Mouse (Mus musculus) intestine, postnatal 0 days (tissue): ENCODE results near the gene Tmem151b. TPM values are rescaled to one million over a fixed set of nuclear protein-coding genes. Genes with fewer than 3 reads are reported as not detected.

Experiments
- ATAC-seq: fragments of 200-750 bp; cut with Nextera tagmentation; 2 replicates; pipeline ENCODE4 v1.8.0; 2017; ENCODE audit warnings: mild to moderate bottlenecking, moderate TSS enrichment, moderate library complexity
- H3K27ac ChIP-seq: fragments of 300-500 bp; sonication (generic); 2 replicates; pipeline ENCODE4 v1.5.1; 2014; ENCODE audit warnings: mild to moderate bottlenecking, low read depth, low read length, moderate library complexity
- H3K27me3 ChIP-seq: fragments of 300-500 bp; sonication (generic); replicated peaks from 2 replicates; pipeline ENCODE4 v1.6.1; 2014; ENCODE audit warnings: low read length, mixed read lengths; ENCODE audit not compliant: control insufficient read depth, insufficient read depth
- H3K36me3 ChIP-seq: fragments of 300-500 bp; sonication (generic); 2 replicates; pipeline ENCODE4 v1.6.1; 2014; ENCODE audit warnings: mild to moderate bottlenecking, moderate library complexity; ENCODE audit not compliant: control insufficient read depth, insufficient read depth
- H3K4me1 ChIP-seq: fragments of 300-500 bp; sonication (generic); replicated peaks from 2 replicates; pipeline ENCODE4 v1.6.1; 2014; ENCODE audit warnings: antibody characterized with exemption, low read length, mixed read lengths; ENCODE audit not compliant: control insufficient read depth, insufficient read depth
- H3K4me2 ChIP-seq: fragments of 300-500 bp; sonication (generic); replicated peaks from 2 replicates; pipeline ENCODE4 v1.6.1; 2014; ENCODE audit warnings: low read depth, mild to moderate bottlenecking, moderate library complexity
- H3K4me3 ChIP-seq: fragments of 300-500 bp; sonication (generic); 2 replicates; pipeline ENCODE4 v1.5.1; 2014; ENCODE audit warnings: low read depth, low read length
- H3K9ac ChIP-seq: fragments of 300-500 bp; sonication (generic); 2 replicates; pipeline ENCODE4 v1.6.1; 2014; ENCODE audit warnings: mild to moderate bottlenecking, low read depth, low read length
- H3K9me3 ChIP-seq: fragments of 300-500 bp; sonication (generic); 2 replicates; pipeline ENCODE4 v1.6.1; 2016; ENCODE audit warnings: mixed run types; ENCODE audit not compliant: control insufficient read depth
- CTCF ChIP-seq: sonication (generic); IDR thresholded peaks from 2 replicates; pipeline ENCODE4 v1.5.1; 2016; ENCODE audit warnings: low read depth, mild to moderate bottlenecking, control low read depth, antibody characterized with exemption, moderate library complexity
- WGBS: fragments of 180-500 bp; shearing (Covaris S2); extraction: QIAGEN DNeasy Blood & Tissue Kit; methylation state at CpG from one replicate; pipeline ENCODE4 v1.1.7; 2014; 5-methylcytosine and 5-hydroxymethylcytosine counted together
- polyA plus RNA-seq: library from polyadenylated mRNA; unstranded; fragments of >200 nt; fragmentation: Nextera tagmentation; extraction: Ambion mirVana; gene quantifications from 2 replicates; pipeline ENCODE4 v1.2.1, GENCODE M21; 2015

Gene Tmem151b
- polyA plus RNA-seq, 1 experiment from 2014 or later, result 0.68 TPM

GRCm38 (mm10) chr17:45544001-45544872 is 5.2 kb downstream of the Tmem151b start:
- no peak overlapping the region for H3K4me3 ChIP-seq
- H3K36me3 ChIP-seq, result peaks cover 3% of the 10 kb centered on the region; the same call in 1 of the 2 replicates
- no peak for TF ChIP-seq CTCF
- H3K9ac ChIP-seq, result no peak overlapping the region
- 0 out of 2 replicates have a peak overlapping the region, but pooled peaks have one; percentile 35 for H3K4me2 ChIP-seq
- WGBS, result 27% methylated on average over 24 of the region's 24 CpGs
- H3K27me3 ChIP-seq, result peaks cover 74% of the 10 kb centered on the region
- no peak overlapping the region for H3K27ac ChIP-seq
- no peaks in the 10 kb centered on the region for H3K4me1 ChIP-seq
- no peaks in the 10 kb centered on the region for H3K9me3 ChIP-seq
- ATAC-seq, result no peak

- no peaks in the 10 kb centered on the region for H3K9me3 ChIP-seq
- no peak overlapping the region for H3K9ac ChIP-seq
- TF ChIP-seq CTCF, result no peak
- peaks cover 3% of the 10 kb centered on the region; the same call in 1 of the 2 replicates for H3K36me3 ChIP-seq
- peaks cover 63% of the 10 kb centered on the region for H3K27me3 ChIP-seq
- ATAC-seq, result no peak
- no peak overlapping the region for H3K27ac ChIP-seq
- H3K4me3 ChIP-seq, result no peak overlapping the region
- no peaks in the 10 kb centered on the region for H3K4me1 ChIP-seq
- WGBS, result 65% methylated on average over 1 of the region's 1 CpGs
- H3K4me2 ChIP-seq, result no peak overlapping the region
Measured at GRCm38 (mm10) chr17:45543115-45543514, 6.4 kb downstream of the Tmem151b start.

- no peak for TF ChIP-seq CTCF
- no peaks in the 10 kb centered on the region for H3K4me1 ChIP-seq
- 59% methylated on average over 2 of the region's 2 CpGs for WGBS
- no peak for ATAC-seq
- no peak overlapping the region for H3K9ac ChIP-seq
- no peak overlapping the region for H3K4me2 ChIP-seq
- no peak overlapping the region for H3K4me3 ChIP-seq
- H3K27me3 ChIP-seq, result peaks cover 59% of the 10 kb centered on the region
- H3K27ac ChIP-seq, result no peak overlapping the region
- H3K9me3 ChIP-seq, result no peaks in the 10 kb centered on the region
- peaks cover 3% of the 10 kb centered on the region; the same call in 1 of the 2 replicates for H3K36me3 ChIP-seq
Measured at GRCm38 (mm10) chr17:45542705-45543104, 6.8 kb downstream of the Tmem151b start.

- ATAC-seq, result no peak
- Histone ChIP-seq H3K9me3 (no peaks in the 10 kb centered on the region), H3K4me1 (no peaks in the 10 kb centered on the region), H3K27me3 (peaks cover 54% of the 10 kb centered on the region), H3K27ac (no peak overlapping the region), H3K9ac (no peak overlapping the region), H3K4me3 (no peak overlapping the region), H3K36me3 (peaks cover 3% of the 10 kb centered on the region; the same call in 1 of the 2 replicates), H3K4me2 (no peak overlapping the region)
- TF ChIP-seq CTCF, result no peak
- WGBS, result 22% methylated on average over 6 of the region's 6 CpGs
Measured at GRCm38 (mm10) chr17:45542129-45542528, 7.3 kb downstream of the Tmem151b start.

- H3K4me2 ChIP-seq, result no peak overlapping the region
- no peak overlapping the region for H3K9ac ChIP-seq
- H3K27me3 ChIP-seq, result peaks cover 47% of the 10 kb centered on the region
- no peaks in the 10 kb centered on the region for H3K9me3 ChIP-seq
- 76% methylated on average over 21 of the region's 21 CpGs for WGBS
- H3K36me3 ChIP-seq, result no peaks in the 10 kb centered on the region
- no peak overlapping the region for H3K4me3 ChIP-seq
- H3K27ac ChIP-seq, result no peak overlapping the region
- ATAC-seq, result no peak
- H3K4me1 ChIP-seq, result no peaks in the 10 kb centered on the region
- no peak for TF ChIP-seq CTCF
Measured at GRCm38 (mm10) chr17:45539664-45540063, 9.8 kb downstream of the Tmem151b start.

- ATAC-seq, result no peak
- no peak for TF ChIP-seq CTCF
- H3K27ac ChIP-seq, result no peak overlapping the region
- no peak overlapping the region for H3K4me2 ChIP-seq
- H3K36me3 ChIP-seq, result no peaks in the 10 kb centered on the region
- H3K9ac ChIP-seq, result no peak overlapping the region
- no peaks in the 10 kb centered on the region for H3K9me3 ChIP-seq
- peaks cover 36% of the 10 kb centered on the region for H3K27me3 ChIP-seq
- WGBS, result 45% methylated on average over 4 of the region's 4 CpGs
- H3K4me1 ChIP-seq, result no peaks in the 10 kb centered on the region
- no peak overlapping the region for H3K4me3 ChIP-seq
Measured at GRCm38 (mm10) chr17:45538394-45538793, 11.1 kb downstream of the Tmem151b start.
